Mouse (Mus musculus) cerebellum, adult 18-20 months (tissue): ENCODE measurements around the gene Fbxw8.
A peak's percentile ranks its signal among the peaks of the same experiment; 100 is the strongest.

Source experiments
- DNase-seq, 2 experiments: peaks; one replicate each; pipeline ENCODE4 v3.0.0; 2021

Fbxw8 gene

GRCm38 (mm10) chr5:118154839-118155564 lies at the start of gene Fbxw8:
Gene Fbxw8, minus strand, starts transcription at chr5:118155464.
- DNase-seq: peak; percentile 77 to 88

GRCm38 (mm10) chr5:118204675-118205440 lies 49.6 kb upstream of the Fbxw8 start:
- DNase-seq: no peak

- no peak for DNase-seq
These were observed 44.4 kb upstream of the Fbxw8 start for GRCm38 (mm10) chr5:118199670-118200069.

GRCm38 (mm10) chr5:118197421-118197820 lies 42.2 kb upstream of the Fbxw8 start:
- no peak for DNase-seq

GRCm38 (mm10) chr5:118192221-118192620 lies 37.0 kb upstream of the Fbxw8 start:
- peak; percentile 38 to 47 for DNase-seq

- DNase-seq: no peak
These were observed 35.2 kb upstream of the Fbxw8 start for GRCm38 (mm10) chr5:118190491-118190890.

- DNase-seq: no peak
These were observed 33.1 kb upstream of the Fbxw8 start for GRCm38 (mm10) chr5:118188356-118188755.

GRCm38 (mm10) chr5:118186903-118187633 lies 31.8 kb upstream of the Fbxw8 start:
- no peak for DNase-seq

GRCm38 (mm10) chr5:118177640-118178039 lies 22.4 kb upstream of the Fbxw8 start:
- no peak for DNase-seq

GRCm38 (mm10) chr5:118175137-118175536 lies 19.9 kb upstream of the Fbxw8 start:
- no peak for DNase-seq

GRCm38 (mm10) chr5:118174310-118175009 lies 19.2 kb upstream of the Fbxw8 start:
- DNase-seq: no peak

- DNase-seq: no peak
These were observed 16.9 kb upstream of the Fbxw8 start for GRCm38 (mm10) chr5:118172078-118172723.

GRCm38 (mm10) chr5:118171665-118172064 lies 16.4 kb upstream of the Fbxw8 start:
- peak; percentile 11 to 43 for DNase-seq

GRCm38 (mm10) chr5:118170888-118171529 lies 15.7 kb upstream of the Fbxw8 start:
- peak; percentile 50 to 56 for DNase-seq

GRCm38 (mm10) chr5:118169222-118170221 lies 14.3 kb upstream of the Fbxw8 start:
- DNase-seq: peak; percentile 52 to 73

- DNase-seq: peak in 1 of 2 experiments; percentile 17
These were observed 12.3 kb upstream of the Fbxw8 start for GRCm38 (mm10) chr5:118167561-118167995.

- no peak for DNase-seq
These were observed 10.2 kb upstream of the Fbxw8 start for GRCm38 (mm10) chr5:118165462-118165861.

GRCm38 (mm10) chr5:118164581-118164980 lies 9.3 kb upstream of the Fbxw8 start, which contains the start of gene Hrk:
Gene Hrk, plus strand, starts transcription at chr5:118164648.
- no peak for DNase-seq

GRCm38 (mm10) chr5:118160691-118161090 lies 5.4 kb upstream of the Fbxw8 start:
- DNase-seq: no peak

GRCm38 (mm10) chr5:118156976-118157375 lies 1.7 kb upstream of the Fbxw8 start:
- DNase-seq: no peak
